Mouse (Mus musculus) CH12.LX (cell line): ENCODE data around the gene Ireb2. TPM values are rescaled to one million over a fixed set of nuclear protein-coding genes. Genes with fewer than 3 reads are reported as not detected.
A peak's percentile ranks its signal among the peaks of the same experiment; 100 is the strongest.

ENCODE experiments used
- DNase-seq: peaks from one replicate; pipeline ENCODE4 v3.0.0-alpha.2; 2013; ENCODE audit errors: extremely low read depth
- H3K27ac ChIP-seq: 2 replicates; pipeline ENCODE4 v1.5.1; 2012; ENCODE audit warnings: low read depth, mild to moderate bottlenecking, control low read depth, moderate library complexity; ENCODE audit not compliant: insufficient read depth
- H3K27me3 ChIP-seq: replicated peaks from 2 replicates; pipeline ENCODE3; 2012; ENCODE audit warnings: inconsistent platforms
- H3K36me3 ChIP-seq, 2 experiments: replicated peaks in 1 of 2; 2 replicates each; pipeline versions ENCODE3 to v1.6.1; 2012; ENCODE audit warnings: inconsistent platforms in 1 of 2, low read length in 1 of 2, mild to moderate bottlenecking in 1 of 2, mixed read lengths in 1 of 2, moderate library complexity in 1 of 2; ENCODE audit not compliant: control insufficient read depth in 1 of 2, insufficient read depth in 1 of 2
- H3K4me1 ChIP-seq, 2 experiments: 2 replicates each; pipeline ENCODE4 v1.6.1; 2012; ENCODE audit warnings: inconsistent platforms in 1 of 2, moderate library complexity in 1 of 2; ENCODE audit not compliant: insufficient read depth in 2 of 2, control insufficient read depth in 1 of 2
- H3K4me2 ChIP-seq: 2 replicates; pipeline ENCODE4 v1.6.1; 2012; ENCODE audit warnings: low read depth, mild to moderate bottlenecking, control low read depth; ENCODE audit not compliant: poor library complexity, insufficient read depth, severe bottlenecking
- H3K4me3 ChIP-seq, 3 experiments: fragments of 150-350 bp in 1 of 3; sonication (generic) in 1 of 3; replicated peaks in 1 of 3; 2 replicates each; pipeline versions ENCODE3 to v1.5.1; 2011 to 2012; ENCODE audit warnings: low read depth in 2 of 3, low read length in 2 of 3, mild to moderate bottlenecking in 2 of 3, moderate library complexity in 2 of 3, control low read depth in 1 of 3, improper control_type of control experiment in 1 of 3, inconsistent platforms in 1 of 3, mixed read lengths in 1 of 3; ENCODE audit not compliant: poor library complexity in 1 of 3
- H3K79me2 ChIP-seq: replicated peaks from 2 replicates; pipeline ENCODE4 v1.6.1; 2012; ENCODE audit warnings: mild to moderate bottlenecking, moderate library complexity; ENCODE audit not compliant: control insufficient read depth, poor library complexity, insufficient read depth, severe bottlenecking; ENCODE audit errors: extremely low read depth
- H3K9ac ChIP-seq: 2 replicates; pipeline ENCODE4 v1.6.1; 2012; ENCODE audit warnings: low read depth, mild to moderate bottlenecking, control low read depth, moderate library complexity; ENCODE audit not compliant: insufficient read depth
- H3K9me3 ChIP-seq: replicated peaks from 2 replicates; pipeline ENCODE3; 2012; ENCODE audit warnings: low read length, inconsistent platforms, mixed read lengths
- BHLHE40 ChIP-seq: IDR thresholded peaks from 2 replicates; pipeline ENCODE4 v1.6.1; 2011; ENCODE audit warnings: mild to moderate bottlenecking, low read depth, low read length, improper control_type of control experiment
- CTCF ChIP-seq, 2 experiments: IDR thresholded peaks in 1 of 2; conservative IDR thresholded peaks in 1 of 2; 2 replicates each; pipeline ENCODE4 v1.5.1; 2011 to 2012; ENCODE audit warnings: low read depth in 2 of 2, low read length in 2 of 2, improper control_type of control experiment in 1 of 2, inconsistent platforms in 1 of 2, mild to moderate bottlenecking in 1 of 2, moderate library complexity in 1 of 2
- ELF1 ChIP-seq: IDR thresholded peaks from 2 replicates; pipeline ENCODE4 v1.6.1; 2014; ENCODE audit warnings: low read depth, mild to moderate bottlenecking, inconsistent platforms, low read length, improper control_type of control experiment
- GABPA ChIP-seq: IDR thresholded peaks from 2 replicates; pipeline ENCODE4 v1.6.1; 2012; ENCODE audit warnings: low read depth, low read length, improper control_type of control experiment, inconsistent platforms; ENCODE audit not compliant: insufficient replicate concordance
- HCFC1 ChIP-seq: IDR thresholded peaks from 2 replicates; pipeline ENCODE4 v1.6.1; 2012; ENCODE audit warnings: low read depth, mild to moderate bottlenecking, inconsistent platforms, low read length, improper control_type of control experiment
- IRF4 ChIP-seq: IDR thresholded peaks from 2 replicates; pipeline ENCODE4 v1.6.1; 2014; ENCODE audit warnings: low read depth, mild to moderate bottlenecking, inconsistent platforms, low read length, improper control_type of control experiment
- MYC ChIP-seq: IDR thresholded peaks from 2 replicates; pipeline ENCODE4 v1.6.1; 2011; ENCODE audit warnings: low read depth, mild to moderate bottlenecking, improper control_type of control experiment, low read length
- NELFE ChIP-seq: IDR thresholded peaks from 2 replicates; pipeline ENCODE4 v1.6.1; 2011; ENCODE audit warnings: low read depth, low read length, improper control_type of control experiment
- RAD21 ChIP-seq: IDR thresholded peaks from 2 replicates; pipeline ENCODE4 v1.6.1; 2011; ENCODE audit warnings: low read depth, mild to moderate bottlenecking, low read length, improper control_type of control experiment, moderate library complexity
- SIN3A ChIP-seq: IDR thresholded peaks from 2 replicates; pipeline ENCODE4 v1.6.1; 2012; ENCODE audit warnings: low read length, improper control_type of control experiment, inconsistent platforms
- SMC3 ChIP-seq: IDR thresholded peaks from 2 replicates; pipeline ENCODE4 v1.6.1; 2011; ENCODE audit warnings: low read depth, low read length, improper control_type of control experiment
- TBP ChIP-seq: conservative IDR thresholded peaks from 2 replicates; pipeline ENCODE4 v1.6.1; 2011; ENCODE audit warnings: low read depth, low read length, improper control_type of control experiment
- USF1 ChIP-seq: IDR thresholded peaks from 2 replicates; pipeline ENCODE4 v1.6.1; 2014; ENCODE audit warnings: low read depth, mild to moderate bottlenecking, inconsistent platforms, low read length, improper control_type of control experiment
- ZC3H11A ChIP-seq: IDR thresholded peaks from 2 replicates; pipeline ENCODE4 v1.6.1; 2012; ENCODE audit warnings: low read depth, mild to moderate bottlenecking, inconsistent platforms, low read length, improper control_type of control experiment
- ZMIZ1 ChIP-seq: IDR thresholded peaks from 2 replicates; pipeline ENCODE4 v1.6.1; 2012; ENCODE audit warnings: low read depth, mild to moderate bottlenecking, inconsistent platforms, low read length, improper control_type of control experiment
- dilution Hi-C: fragments of 300-500 bp; cut with MboI; formaldehyde crosslinking; loops from 2 replicates; pipeline ENCODE4 v1.14.3; 2020; ENCODE audit warnings: low sequenced_read_pairs; ENCODE audit not compliant: extremely low pct_unique_long_range_greater_than_20kb, extremely low pct_ligation_motif_present
- in situ Hi-C: fragments of 300-500 bp; cut with MboI; formaldehyde crosslinking; loops from 3 replicates; pipeline ENCODE4 v1.14.3; 2019; ENCODE audit warnings: low sequenced_read_pairs, low pct_ligation_motif_present, low pct_unique_long_range_greater_than_20kb, mixed read lengths
- polyA plus RNA-seq: library from polyadenylated mRNA; unstranded; fragments of >175 nt; gene quantifications from 2 replicates; pipeline ENCODE4 v1.2.1, GENCODE M21; 2012; ENCODE audit warnings: low read depth; ENCODE audit not compliant: insufficient read length
- total RNA-seq, 2 experiments: library from RNA; depleted of rRNA; stranded (reverse); fragments of 300-350 nt in 1 of 2; fragments of >200 nt in 1 of 2; gene quantifications; 2 replicates each; pipeline ENCODE4 v1.2.3; 2012 to 2014

The Ireb2 gene
- total and polyA plus RNA-seq, 3 experiments: 15.0 to 39.8 (median 37.6) TPM

GRCm38 (mm10) chr9:54821442-54822100, 42.0 kb upstream of the Ireb2 start:
- Histone ChIP-seq H3K9me3 (peaks cover 2% of the 10 kb centered on the region), H3K4me1 (no peaks in the 10 kb centered on the region), H3K4me3 (no peak overlapping the region), H3K79me2 (no peaks in the 10 kb centered on the region), H3K36me3 (no peaks in the 10 kb centered on the region), H3K9ac (no peak overlapping the region), H3K27ac (no peak overlapping the region), H3K27me3 (peaks cover 5% of the 10 kb centered on the region), H3K4me2 (no peak overlapping the region)
- dilution Hi-C loops (no loop called here), in situ Hi-C loops (loop anchor here (5.0 kb wide), 1 partner anchor 84 kb away; no protein-coding TSS in a partner anchor)
- peak; percentile 55 for DNase-seq
- TF ChIP-seq CTCF (conservative IDR thresholded peaks at IDR 0.05 in 1 of 2, IDR thresholded peaks at IDR 0.05 in 1 of 2; ENCODE audit: low read depth in 2 of 2, low read length in 2 of 2) (peak; percentile 52 to 95), ZC3H11A (peak; percentile 81), HCFC1 (no peak), SIN3A (no peak), MYC (no peak), BHLHE40 (no peak), USF1 (no peak), ELF1 (no peak), IRF4 (peak; percentile 22; the same call in 1 of the 2 replicates), RAD21 (peak; percentile 94), GABPA (no peak), ZMIZ1 (no peak), SMC3 (peak; percentile 92), NELFE (peak; percentile 50; the same call in 1 of the 2 replicates)

GRCm38 (mm10) chr9:54829760-54830159, 33.8 kb upstream of the Ireb2 start:
- TF ChIP-seq TBP (no peak), HCFC1 (no peak), RAD21 (peak; percentile 65), CTCF (conservative IDR thresholded peaks at IDR 0.05 in 1 of 2, IDR thresholded peaks at IDR 0.05 in 1 of 2; ENCODE audit: low read depth in 2 of 2, low read length in 2 of 2) (peak; percentile 34 to 73; a peak in 3 of 4 replicates), SMC3 (peak; percentile 54)
- peak; percentile 40 for DNase-seq
- H3K9ac ChIP-seq: no peak overlapping the region
- H3K4me3 ChIP-seq: no peak overlapping the region
- in situ Hi-C loops: loop anchor here (10.0 kb wide), 1 partner anchor 275 kb away; no protein-coding TSS in a partner anchor
- dilution Hi-C loops: no loop called here
- peaks cover 6% of the 10 kb centered on the region for H3K27me3 ChIP-seq
- no peaks in the 10 kb centered on the region for H3K9me3 ChIP-seq
- no peaks in the 10 kb centered on the region for H3K36me3 ChIP-seq
- H3K4me2 ChIP-seq: no peak overlapping the region
- H3K4me1 ChIP-seq: peaks cover 0 to 7% of the 10 kb centered on the region in 2 experiments; a peak in 2 of 4 replicates
- H3K79me2 ChIP-seq: no peaks in the 10 kb centered on the region
- no peak overlapping the region for H3K27ac ChIP-seq
